ENCODE assay signal across 15 mouse cellular contexts in genomic region chr8:54014096-54014495, GRCm38 (mm10).
"Had no signal": no experiment of that assay in that cellular context is flagged by ENCODE, and none has a peak within 500 bp of the region (broad histone marks: within the 10 kb centered on the region; RNA-seq: fewer than 3 reads in every experiment).

No protein-coding gene starts in this region.

- H3K4me3 ChIP-seq: limb, embryonic 12.5 days; megakaryocyte, embryonic 14.5 days; midbrain, embryonic 12.5 days; neural tube, embryonic 15.5 days had no signal

- H3K27ac ChIP-seq: limb, embryonic 12.5 days; liver, embryonic 14.5 days; macrophage; midbrain, embryonic 12.5 days; neural tube, embryonic 15.5 days had no signal

- H3K36me3 ChIP-seq: limb, embryonic 12.5 days; midbrain, embryonic 12.5 days; neural tube, embryonic 15.5 days had no signal

- H3K4me2 ChIP-seq: limb, embryonic 12.5 days; midbrain, embryonic 12.5 days; neural tube, embryonic 15.5 days had no signal

- DNase-seq: kidney, adult 8-10 months; kidney, postnatal 25 days; layer of hippocampus, adult 9-11 months; layer of hippocampus, postnatal 36 days; lung, adult 18-20 months; right cerebral cortex, adult 18-20 months; right cerebral cortex, postnatal 25 days; thymus, adult 18-20 months; thymus, postnatal 14 days had no signal

- H3K9me3 ChIP-seq: limb, embryonic 12.5 days; megakaryocyte, embryonic 14.5 days; midbrain, embryonic 12.5 days; neural tube, embryonic 15.5 days had no signal

- H3K27me3 ChIP-seq: limb, embryonic 12.5 days; megakaryocyte, embryonic 14.5 days; midbrain, embryonic 12.5 days; neural tube, embryonic 15.5 days had no signal

- H3K4me1 ChIP-seq: limb, embryonic 12.5 days; megakaryocyte, embryonic 14.5 days; midbrain, embryonic 12.5 days; neural tube, embryonic 15.5 days had no signal

- H3K9ac ChIP-seq: limb, embryonic 12.5 days; liver, embryonic 14.5 days; midbrain, embryonic 12.5 days; neural tube, embryonic 15.5 days had no signal
